In genomic region chr2:135434947-135435515, GRCm38 (mm10) we compare ENCODE assay signal across 13 mouse cellular contexts.
DNase-seq lines count a peak whose midpoint lies in the region; ATAC-seq and TF ChIP-seq lines count a peak whose summit lies in the region.
"Had no signal": no experiment of that assay in that cellular context is flagged by ENCODE, and none has a peak within 500 bp of the region (broad histone marks: within the 10 kb centered on the region; RNA-seq: fewer than 3 reads in every experiment).

No protein-coding gene starts in this region.

- DNase-seq in frontal cortex, postnatal 14 days (ENCODE audit: low spot score in 2 of 2) = no peak
- DNase-seq in hindbrain, postnatal 0 days (ENCODE audit: low spot score) = peak; percentile 10
- DNase-seq in hindbrain, embryonic 11.5 days (ENCODE audit: low spot score) = no peak
- peak; percentile 37 for DNase-seq in skeletal muscle tissue, adult 2 months (ENCODE audit: low read depth, low spot score)
- DNase-seq in left cerebral cortex, postnatal 10 days (ENCODE audit: extremely low spot score in 1 of 2, low spot score in 2 of 2) = no peak
- DNase-seq: adrenal gland, adult 8-10 months; B cell, adult 2 months; kidney, adult 11 months; kidney, postnatal 14 days; spleen, adult 18-20 months had no signal

- H3K27ac ChIP-seq in hindbrain, postnatal 0 days = no peak overlapping the region
- no peak overlapping the region for H3K27ac ChIP-seq in hindbrain, embryonic 11.5 days (ENCODE audit: low read depth, low read length)
- H3K27ac ChIP-seq in embryonic facial prominence, embryonic 15.5 days (replicated peaks) = peak overlapping the region; percentile 63; the same call in 1 of the 2 replicates
- H3K27ac ChIP-seq: liver, embryonic 14.5 days had no signal

- no peak for TF ChIP-seq CTCF in hindbrain, postnatal 0 days (IDR thresholded peaks at IDR 0.05; ENCODE audit: low read depth)

- H3K4me2 ChIP-seq in hindbrain, postnatal 0 days (ENCODE audit: low read depth, low read length) = no peak overlapping the region
- no peak overlapping the region for H3K4me2 ChIP-seq in hindbrain, embryonic 11.5 days (replicated peaks; ENCODE audit: low read depth, low read length)
- H3K4me2 ChIP-seq in embryonic facial prominence, embryonic 15.5 days (replicated peaks) = no peak overlapping the region

- H3K4me1 ChIP-seq in hindbrain, postnatal 0 days (ENCODE audit: insufficient read depth, low read length) = no peaks in the 10 kb centered on the region
- H3K4me1 ChIP-seq in hindbrain, embryonic 11.5 days (replicated peaks; ENCODE audit: control insufficient read depth, insufficient read depth, low read length) = no peaks in the 10 kb centered on the region
- H3K4me1 ChIP-seq in embryonic facial prominence, embryonic 15.5 days = peaks cover 8% of the 10 kb centered on the region

- ATAC-seq in frontal cortex, adult (ENCODE audit: low TSS enrichment) = peak; percentile 26; the same call in 1 of the 2 replicates
- no peak for ATAC-seq in hindbrain, postnatal 0 days
- ATAC-seq in hindbrain, embryonic 11.5 days (ENCODE audit: low FRiP score) = no peak
- no peak for ATAC-seq in embryonic facial prominence, embryonic 15.5 days (ENCODE audit: insufficient number of reproducible peaks, low FRiP score, low TSS enrichment, low read depth)

- H3K36me3 ChIP-seq in hindbrain, postnatal 0 days (ENCODE audit: insufficient read depth, low read length) = no peaks in the 10 kb centered on the region
- H3K36me3 ChIP-seq in hindbrain, embryonic 11.5 days (ENCODE audit: control insufficient read depth, insufficient read depth, low read length) = no peaks in the 10 kb centered on the region
- no peaks in the 10 kb centered on the region for H3K36me3 ChIP-seq in embryonic facial prominence, embryonic 15.5 days

- intact Hi-C loops in left cerebral cortex, postnatal 10 days (cut with DNase I) = loop anchor here (10.0 kb wide), 1 partner anchor 520 kb away; no protein-coding TSS in a partner anchor

- H3K27me3 ChIP-seq in hindbrain, postnatal 0 days (ENCODE audit: insufficient read depth, low read length) = no peaks in the 10 kb centered on the region
- H3K27me3 ChIP-seq in hindbrain, embryonic 11.5 days (ENCODE audit: control insufficient read depth, insufficient read depth, low read length) = no peaks in the 10 kb centered on the region
- no peaks in the 10 kb centered on the region for H3K27me3 ChIP-seq in embryonic facial prominence, embryonic 15.5 days

- no peak overlapping the region for H3K9ac ChIP-seq in hindbrain, postnatal 0 days (replicated peaks; ENCODE audit: low read length)
- no peak overlapping the region for H3K9ac ChIP-seq in hindbrain, embryonic 11.5 days (ENCODE audit: low read depth, low read length)
- H3K9ac ChIP-seq in embryonic facial prominence, embryonic 15.5 days = no peak overlapping the region
- H3K9ac ChIP-seq: liver, embryonic 14.5 days had no signal

- H3K4me3 ChIP-seq in hindbrain, postnatal 0 days (ENCODE audit: low read length) = no peak overlapping the region
- no peak overlapping the region for H3K4me3 ChIP-seq in hindbrain, embryonic 11.5 days (ENCODE audit: low read depth, low read length)
- H3K4me3 ChIP-seq in embryonic facial prominence, embryonic 15.5 days (replicated peaks) = no peak overlapping the region

- no peaks in the 10 kb centered on the region for H3K9me3 ChIP-seq in hindbrain, postnatal 0 days (ENCODE audit: low read length)
- no peaks in the 10 kb centered on the region for H3K9me3 ChIP-seq in hindbrain, embryonic 11.5 days (ENCODE audit: control insufficient read depth, low read length)
- no peaks in the 10 kb centered on the region for H3K9me3 ChIP-seq in embryonic facial prominence, embryonic 15.5 days (replicated peaks)

- 77% methylated on average over 5 of the region's 5 CpGs for WGBS in hindbrain, postnatal 0 days
- WGBS in hindbrain, embryonic 11.5 days = 86% methylated on average over 5 of the region's 5 CpGs
- WGBS in embryonic facial prominence, embryonic 15.5 days = 52% methylated on average over 5 of the region's 5 CpGs

Comparison
In these comparisons a context has a peak if more than half of its experiments do, and no peak if none do; other contexts are left out.
1. DNase-seq: peak in hindbrain, postnatal 0 days (single experiment) and skeletal muscle tissue, adult 2 months (single experiment); none in frontal cortex, postnatal 14 days (0 of 2), hindbrain, embryonic 11.5 days (single experiment) and left cerebral cortex, postnatal 10 days (0 of 2).